Mouse (Mus musculus) hindbrain, embryonic 10.5 days (tissue): Measurements from ENCODE around the gene Prickle3. TPM values are rescaled to one million over a fixed set of nuclear protein-coding genes. Genes with fewer than 3 reads are reported as not detected.
"Not testable (repeated sequence)": the region's sequence is repeated elsewhere in the genome, so short reads cannot be mapped to it uniquely, and the experiment has no call there.

ENCODE experiments used
- DNase-seq: peaks from one replicate; pipeline ENCODE4 v3.0.0-alpha.2; 2017; ENCODE audit warnings: low spot score
- H3K27ac ChIP-seq: fragments of 300-500 bp; sonication (generic); 2 replicates; pipeline ENCODE4 v1.5.1; 2016; ENCODE audit warnings: mild to moderate bottlenecking, moderate library complexity
- H3K27me3 ChIP-seq: fragments of 300-500 bp; sonication (generic); 2 replicates; pipeline ENCODE4 v1.6.1; 2016; ENCODE audit warnings: mild to moderate bottlenecking; ENCODE audit not compliant: poor library complexity, insufficient read depth, severe bottlenecking
- H3K36me3 ChIP-seq: fragments of 300-500 bp; sonication (generic); 2 replicates; pipeline ENCODE4 v1.6.1; 2016; ENCODE audit warnings: mild to moderate bottlenecking, moderate library complexity
- H3K4me1 ChIP-seq: fragments of 300-500 bp; sonication (generic); replicated peaks from 2 replicates; pipeline ENCODE4 v1.6.1; 2016; ENCODE audit warnings: mild to moderate bottlenecking
- H3K4me3 ChIP-seq: fragments of 300-500 bp; sonication (generic); 2 replicates; pipeline ENCODE4 v1.5.1; 2016; ENCODE audit warnings: mild to moderate bottlenecking, moderate library complexity
- H3K9me3 ChIP-seq: fragments of 300-500 bp; sonication (generic); 2 replicates; pipeline ENCODE4 v1.6.1; 2016; ENCODE audit warnings: mild to moderate bottlenecking, moderate library complexity
- WGBS: fragments of 180-500 bp; shearing (Covaris S2); methylation state at CpG from one replicate; pipeline ENCODE4 v1.1.7; 2016; 5-methylcytosine and 5-hydroxymethylcytosine counted together
- polyA plus RNA-seq: library from polyadenylated mRNA; unstranded; fragments of >200 nt; fragmentation: Nextera tagmentation; extraction: Ambion mirVana; gene quantifications from 2 replicates; pipeline ENCODE4 v1.2.1, GENCODE M21; 2016

Prickle3 gene
- polyA plus RNA-seq, 1 experiment from 2014 or later, result 4.4 TPM

DNA sequence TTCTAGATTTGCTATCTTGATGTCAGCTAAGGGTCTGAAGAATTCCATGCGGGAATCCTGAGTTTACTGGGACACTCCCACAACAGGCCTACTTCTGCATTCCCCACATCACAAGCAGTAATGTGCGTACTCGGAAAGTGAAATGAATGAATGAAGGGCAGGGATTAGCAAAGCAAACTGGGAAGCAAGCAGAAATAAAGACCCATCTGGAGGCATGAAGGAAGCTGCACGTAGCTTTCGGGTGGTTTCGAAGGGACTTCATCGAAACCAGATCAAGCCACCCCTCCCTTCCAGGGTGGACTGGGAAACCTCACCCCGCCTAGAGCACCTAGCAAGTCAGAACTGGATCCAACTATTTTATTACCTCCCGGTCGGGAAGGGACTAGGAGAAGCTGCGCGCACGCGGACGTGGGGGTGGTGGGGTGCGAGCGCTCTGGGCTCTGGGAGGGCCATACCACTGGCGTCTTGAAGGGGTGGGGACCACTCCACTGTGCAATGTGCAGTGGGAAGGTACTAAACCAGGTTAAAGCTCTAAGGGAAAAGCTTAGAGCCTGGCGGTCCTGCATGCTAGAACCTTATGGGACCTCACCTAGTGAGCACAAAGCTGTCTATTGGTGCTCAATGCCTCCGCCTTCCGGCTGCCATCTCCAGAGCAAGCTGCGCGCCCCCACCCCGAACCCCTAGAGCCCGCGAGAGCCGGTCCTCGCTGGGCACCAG lies 17.4 kb downstream of the Prickle3 start:
- H3K27ac ChIP-seq, result 0 out of 2 replicates have a peak overlapping the region, but pooled peaks have one; percentile 40
- H3K27me3 ChIP-seq, result peaks cover 14% of the 10 kb centered on the region

DNA sequence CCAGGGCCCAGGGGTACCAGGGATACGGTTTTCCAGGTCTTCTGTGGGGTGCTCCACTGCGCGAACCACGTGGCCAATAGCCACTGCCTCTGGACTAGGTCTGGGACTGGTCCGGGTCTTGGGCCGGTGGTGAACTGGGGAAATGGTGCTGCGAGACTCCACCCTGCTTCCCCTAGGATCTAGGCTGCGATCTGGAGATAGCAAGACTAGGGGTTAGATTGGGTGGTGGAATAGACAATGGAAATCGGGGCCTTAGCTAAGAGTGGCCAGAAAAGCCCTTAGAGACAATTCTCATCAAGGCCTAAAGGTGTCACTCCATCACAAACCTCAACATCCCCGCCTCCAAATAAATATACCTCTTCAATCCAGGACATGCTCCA lies 17.9 kb downstream of the Prickle3 start:
- Histone ChIP-seq H3K4me3 (peak overlapping the region; percentile 34), H3K27ac (0 out of 2 replicates have a peak overlapping the region, but pooled peaks have one; percentile 40), H3K9me3 (0 out of 2 replicates have a peak, but pooled peaks cover 4% of the 10 kb centered on the region), H3K27me3 (peaks cover 14% of the 10 kb centered on the region), H3K36me3 (no peaks in the 10 kb centered on the region), H3K4me1 (0 out of 2 replicates have a peak, but pooled peaks cover 11% of the 10 kb centered on the region)
- DNase-seq, result peak; percentile 6
- 34% methylated on average over 10 of the region's 10 CpGs for WGBS

More for the DNA sequence above, 17.4 kb downstream of the Prickle3 start:
- DNase-seq, result no peak
- Histone ChIP-seq H3K4me1 (0 out of 2 replicates have a peak, but pooled peaks cover 11% of the 10 kb centered on the region), H3K9me3 (0 out of 2 replicates have a peak, but pooled peaks cover 4% of the 10 kb centered on the region), H3K36me3 (no peaks in the 10 kb centered on the region), H3K4me3 (peak overlapping the region; percentile 34)
- 39% methylated on average over 28 of the region's 28 CpGs for WGBS

DNA sequence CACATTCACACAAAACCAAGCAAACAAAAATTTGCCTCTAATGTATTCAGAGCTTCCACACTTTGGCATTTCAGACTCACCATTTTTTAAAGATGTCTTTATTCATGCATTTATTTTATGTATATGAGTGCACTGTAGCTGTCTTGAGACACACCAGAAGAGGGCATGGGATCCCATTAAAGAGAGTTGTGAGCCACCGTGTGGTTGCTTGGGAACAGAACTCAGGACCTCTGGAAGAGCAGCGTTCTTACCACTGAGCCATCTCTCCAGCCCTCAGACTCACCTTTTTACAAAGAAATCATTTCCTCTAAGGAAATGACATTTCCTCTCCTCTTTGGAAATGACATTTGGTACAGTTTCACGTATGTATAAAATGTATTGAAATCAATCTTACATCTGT lies 21.9 kb downstream of the Prickle3 start:
- H3K27ac ChIP-seq, result no peak overlapping the region

GRCm38 (mm10) chrX:7679405-7680056 lies 22.5 kb downstream of the Prickle3 start:
- DNase-seq, result peak; percentile 91
- peak overlapping the region; percentile 42 for H3K4me3 ChIP-seq
- no peak overlapping the region for H3K27ac ChIP-seq
- WGBS, result 17% methylated on average over 27 of the region's 27 CpGs
- H3K27me3 ChIP-seq, result no peaks in the 10 kb centered on the region; the same call in 1 of the 2 replicates
- H3K4me1 ChIP-seq, result 0 out of 2 replicates have a peak, but pooled peaks cover 3% of the 10 kb centered on the region
- no peaks in the 10 kb centered on the region for H3K9me3 ChIP-seq
- no peaks in the 10 kb centered on the region for H3K36me3 ChIP-seq

More for the DNA sequence above, 21.9 kb downstream of the Prickle3 start:
- no peaks in the 10 kb centered on the region for H3K9me3 ChIP-seq
- no peak for DNase-seq
- H3K36me3 ChIP-seq, result no peaks in the 10 kb centered on the region
- peaks cover 4% of the 10 kb centered on the region; the same call in 1 of the 2 replicates for H3K27me3 ChIP-seq
- WGBS, result 44% methylated on average over 3 of the region's 3 CpGs
- 0 out of 2 replicates have a peak, but pooled peaks cover 4% of the 10 kb centered on the region for H3K4me1 ChIP-seq
- no peak overlapping the region for H3K4me3 ChIP-seq

GRCm38 (mm10) chrX:7680057-7680412 lies 23.0 kb downstream of the Prickle3 start:
- 20% methylated on average over 12 of the region's 12 CpGs for WGBS
- H3K36me3 ChIP-seq, result no peaks in the 10 kb centered on the region
- DNase-seq, result no peak
- peak overlapping the region; percentile 42 for H3K4me3 ChIP-seq
- H3K9me3 ChIP-seq, result no peaks in the 10 kb centered on the region
- no peaks in the 10 kb centered on the region for H3K4me1 ChIP-seq
- no peaks in the 10 kb centered on the region; the same call in 1 of the 2 replicates for H3K27me3 ChIP-seq
- no peak overlapping the region for H3K27ac ChIP-seq

GRCm38 (mm10) chrX:7680864-7681263 lies 23.8 kb downstream of the Prickle3 start, which contains the start of gene Magix:
Gene Magix, minus strand, starts transcription at chrX:7681251.
- DNase-seq, result no peak
- Histone ChIP-seq H3K36me3 (no peaks in the 10 kb centered on the region), H3K4me3 (peak within 1 kb of the TSS; percentile 42), H3K27me3 (no peaks in the 10 kb centered on the region; the same call in 1 of the 2 replicates), H3K27ac (no peak within 1 kb of the TSS), H3K4me1 (no peaks in the 10 kb centered on the region), H3K9me3 (no peaks in the 10 kb centered on the region)
- WGBS, result 64% methylated on average over 14 of the region's 14 CpGs

DNA sequence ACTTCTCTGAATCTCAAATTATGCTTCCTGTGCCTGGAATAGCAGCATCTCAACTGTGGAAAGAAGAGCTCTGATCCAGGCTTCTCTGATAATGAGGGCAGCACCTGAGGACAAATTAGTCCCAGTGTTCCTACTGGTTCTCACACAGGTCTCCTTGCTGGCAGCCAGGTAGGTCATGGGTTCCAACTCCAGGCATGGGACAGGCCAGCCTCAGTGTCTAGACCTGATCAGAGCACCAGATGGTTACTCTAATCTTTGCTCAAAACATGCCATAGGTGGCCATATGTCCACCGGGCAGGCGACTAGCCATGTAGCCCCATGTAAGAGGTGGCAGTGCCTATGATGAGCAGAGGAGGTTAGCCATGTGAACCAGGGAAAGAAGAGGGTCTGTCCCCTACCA lies 31.3 kb downstream of the Prickle3 start:
- 93% methylated on average over 2 of the region's 2 CpGs for WGBS
- H3K4me3 ChIP-seq, result no peak overlapping the region
- H3K27ac ChIP-seq, result no peak overlapping the region
- no peak for DNase-seq
- H3K27me3 ChIP-seq, result no peaks in the 10 kb centered on the region
- H3K4me1 ChIP-seq, result no peaks in the 10 kb centered on the region
- no peaks in the 10 kb centered on the region for H3K36me3 ChIP-seq
- no peaks in the 10 kb centered on the region for H3K9me3 ChIP-seq

DNA sequence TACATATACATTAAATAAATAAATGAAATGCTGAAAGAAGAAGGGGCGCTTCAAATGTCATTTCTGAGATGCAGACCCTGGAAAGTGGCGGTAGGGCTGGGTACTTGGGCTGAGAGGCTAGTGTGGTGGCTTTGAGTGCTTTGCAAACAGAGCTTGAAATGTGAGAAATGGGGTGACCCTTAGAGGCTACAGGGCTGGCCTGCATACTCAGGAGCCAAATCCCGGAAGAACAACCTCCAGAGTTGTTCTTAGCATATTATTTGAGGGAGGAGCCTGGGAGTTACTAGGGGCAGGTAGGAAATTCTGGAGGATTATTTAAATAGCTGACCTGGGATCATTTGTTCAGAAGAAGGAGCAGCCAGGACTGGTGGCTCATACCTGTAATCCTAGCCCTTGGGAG lies 33.4 kb downstream of the Prickle3 start:
- no peak for DNase-seq
- H3K27me3 ChIP-seq, result no peaks in the 10 kb centered on the region
- no peaks in the 10 kb centered on the region for H3K9me3 ChIP-seq
- WGBS, result 68% methylated on average over 3 of the region's 3 CpGs
- no peaks in the 10 kb centered on the region for H3K36me3 ChIP-seq
- no peaks in the 10 kb centered on the region for H3K4me1 ChIP-seq
- H3K27ac ChIP-seq, result no peak overlapping the region
- H3K4me3 ChIP-seq, result no peak overlapping the region

GRCm38 (mm10) chrX:7692862-7693261 lies 35.8 kb downstream of the Prickle3 start:
- H3K4me3 ChIP-seq, result no peak overlapping the region
- no peaks in the 10 kb centered on the region for H3K36me3 ChIP-seq
- H3K4me1 ChIP-seq, result no peaks in the 10 kb centered on the region
- DNase-seq, result peak; percentile 7
- H3K27ac ChIP-seq, result no peak overlapping the region
- H3K9me3 ChIP-seq, result no peaks in the 10 kb centered on the region
- 36% methylated on average over 4 of the region's 4 CpGs for WGBS
- no peaks in the 10 kb centered on the region for H3K27me3 ChIP-seq

GRCm38 (mm10) chrX:7696520-7696919 lies 39.5 kb downstream of the Prickle3 start:
- 50% methylated on average over 6 of the region's 6 CpGs for WGBS
- Histone ChIP-seq H3K27ac (no peak overlapping the region), H3K9me3 (no peaks in the 10 kb centered on the region), H3K36me3 (peaks cover 29% of the 10 kb centered on the region), H3K27me3 (no peaks in the 10 kb centered on the region), H3K4me1 (no peaks in the 10 kb centered on the region; the same call in 1 of the 2 replicates), H3K4me3 (peak overlapping the region; percentile 64)
- DNase-seq, result no peak

DNA sequence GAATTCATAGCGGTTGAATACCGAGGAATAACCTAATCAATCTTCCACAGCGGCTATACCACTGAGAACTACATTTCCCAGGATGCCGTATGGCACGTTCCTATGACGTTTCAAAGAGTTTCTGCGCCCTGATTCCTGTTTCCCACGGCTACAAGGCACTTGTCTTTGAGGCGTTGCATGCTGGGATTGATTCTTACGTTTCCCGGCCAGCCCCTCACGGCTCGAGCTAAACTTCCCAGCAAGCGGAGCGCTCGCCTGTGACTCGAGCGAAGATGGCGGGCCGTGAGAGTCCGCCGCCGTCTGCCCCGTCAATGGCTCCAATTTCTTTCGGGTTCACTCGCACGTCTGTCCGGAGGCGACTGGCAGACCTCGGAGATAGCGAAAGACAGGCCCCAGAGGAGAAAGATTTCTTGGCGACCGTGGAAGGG lies 39.9 kb downstream of the Prickle3 start, which contains the start of gene Gpkow:
Gpkow (plus strand) TSS at position 178 of the 428 bp plus-strand sequence.
- WGBS, result 11% methylated on average over 33 of the region's 33 CpGs
- Histone ChIP-seq H3K36me3 (peaks cover 34% of the 10 kb centered on the region), H3K27ac (peak within 1 kb of the TSS; percentile 81), H3K27me3 (no peaks in the 10 kb centered on the region), H3K4me1 (no peaks in the 10 kb centered on the region; the same call in 1 of the 2 replicates), H3K4me3 (peak within 1 kb of the TSS; percentile 64), H3K9me3 (no peaks in the 10 kb centered on the region)
- peak; percentile 82 for DNase-seq

GRCm38 (mm10) chrX:7713764-7714134 lies 56.7 kb downstream of the Prickle3 start:
- DNase-seq, H3K9me3 ChIP-seq, H3K27me3 ChIP-seq, H3K4me1 ChIP-seq, H3K36me3 ChIP-seq: not testable (repeated sequence)
- H3K27ac ChIP-seq, result peak overlapping the region; percentile 69
- peak overlapping the region; percentile 50 for H3K4me3 ChIP-seq
- WGBS, result 24% methylated on average over 6 of the region's 12 CpGs
